Mouse (Mus musculus) heart, embryonic 15.5 days (tissue): ENCODE measurements around the gene Pqlc3. TPM values are rescaled to one million over a fixed set of nuclear protein-coding genes. Genes with fewer than 3 reads are reported as not detected.
"Not testable (repeated sequence)": the region's sequence is repeated elsewhere in the genome, so short reads cannot be mapped to it uniquely, and the experiment has no call there.

Source experiments
- ATAC-seq: fragments of 200-750 bp; cut with Nextera tagmentation; replicated peaks from 2 replicates; pipeline ENCODE4 v1.8.0; 2017; ENCODE audit warnings: low read depth, moderate TSS enrichment; ENCODE audit not compliant: insufficient number of reproducible peaks, insufficient read depth, low FRiP score
- H3K27ac ChIP-seq: fragments of 300-500 bp; sonication (generic); 2 replicates; pipeline ENCODE4 v1.5.1; 2015; ENCODE audit warnings: mild to moderate bottlenecking, inconsistent platforms
- H3K27me3 ChIP-seq: fragments of 300-500 bp; sonication (generic); 2 replicates; pipeline ENCODE4 v1.6.1; 2015; ENCODE audit warnings: inconsistent platforms
- H3K36me3 ChIP-seq: fragments of 300-500 bp; sonication (generic); 2 replicates; pipeline ENCODE4 v1.6.1; 2015; ENCODE audit warnings: mild to moderate bottlenecking, inconsistent platforms
- H3K4me1 ChIP-seq: fragments of 300-500 bp; sonication (generic); replicated peaks from 2 replicates; pipeline ENCODE4 v1.6.1; 2015; ENCODE audit warnings: inconsistent platforms
- H3K4me2 ChIP-seq: fragments of 300-500 bp; sonication (generic); 2 replicates; pipeline ENCODE4 v1.6.1; 2015; ENCODE audit warnings: inconsistent platforms, mild to moderate bottlenecking, moderate library complexity
- H3K4me3 ChIP-seq: fragments of 300-500 bp; sonication (generic); 2 replicates; pipeline ENCODE4 v1.5.1; 2015; ENCODE audit warnings: mild to moderate bottlenecking, inconsistent platforms
- H3K9ac ChIP-seq: fragments of 300-500 bp; sonication (generic); 2 replicates; pipeline ENCODE4 v1.6.1; 2015; ENCODE audit warnings: mild to moderate bottlenecking, inconsistent platforms
- H3K9me3 ChIP-seq: fragments of 300-500 bp; sonication (generic); replicated peaks from 2 replicates; pipeline ENCODE4 v1.6.1; 2016; ENCODE audit warnings: inconsistent platforms
- WGBS: fragments of 180-500 bp; shearing (Covaris S2); methylation state at CpG from one replicate; pipeline ENCODE4 v1.1.7; 2015; ENCODE audit warnings: mixed read lengths; 5-methylcytosine and 5-hydroxymethylcytosine counted together
- polyA plus RNA-seq: library from polyadenylated mRNA; unstranded; fragments of >200 nt; fragmentation: Nextera tagmentation; extraction: Ambion mirVana; gene quantifications from 2 replicates; pipeline ENCODE4 v1.2.1, GENCODE M21; 2015

Pqlc3 gene
- polyA plus RNA-seq, 1 experiment from 2014 or later, result 4.0 TPM

- no peaks in the 10 kb centered on the region for H3K36me3 ChIP-seq
- no peak for ATAC-seq
- H3K27me3 ChIP-seq, result 0 out of 2 replicates have a peak, but pooled peaks cover 4% of the 10 kb centered on the region
- H3K4me3 ChIP-seq, result no peak overlapping the region
- H3K4me1 ChIP-seq, result no peaks in the 10 kb centered on the region
- 67% methylated on average over 9 of the region's 9 CpGs for WGBS
- H3K9ac ChIP-seq, result no peak overlapping the region
- no peaks in the 10 kb centered on the region for H3K9me3 ChIP-seq
- H3K4me2 ChIP-seq, result no peak overlapping the region
- H3K27ac ChIP-seq, result no peak overlapping the region
Measured at GRCm38 (mm10) chr12:17033464-17033841, 33.2 kb upstream of the Pqlc3 start.

DNA sequence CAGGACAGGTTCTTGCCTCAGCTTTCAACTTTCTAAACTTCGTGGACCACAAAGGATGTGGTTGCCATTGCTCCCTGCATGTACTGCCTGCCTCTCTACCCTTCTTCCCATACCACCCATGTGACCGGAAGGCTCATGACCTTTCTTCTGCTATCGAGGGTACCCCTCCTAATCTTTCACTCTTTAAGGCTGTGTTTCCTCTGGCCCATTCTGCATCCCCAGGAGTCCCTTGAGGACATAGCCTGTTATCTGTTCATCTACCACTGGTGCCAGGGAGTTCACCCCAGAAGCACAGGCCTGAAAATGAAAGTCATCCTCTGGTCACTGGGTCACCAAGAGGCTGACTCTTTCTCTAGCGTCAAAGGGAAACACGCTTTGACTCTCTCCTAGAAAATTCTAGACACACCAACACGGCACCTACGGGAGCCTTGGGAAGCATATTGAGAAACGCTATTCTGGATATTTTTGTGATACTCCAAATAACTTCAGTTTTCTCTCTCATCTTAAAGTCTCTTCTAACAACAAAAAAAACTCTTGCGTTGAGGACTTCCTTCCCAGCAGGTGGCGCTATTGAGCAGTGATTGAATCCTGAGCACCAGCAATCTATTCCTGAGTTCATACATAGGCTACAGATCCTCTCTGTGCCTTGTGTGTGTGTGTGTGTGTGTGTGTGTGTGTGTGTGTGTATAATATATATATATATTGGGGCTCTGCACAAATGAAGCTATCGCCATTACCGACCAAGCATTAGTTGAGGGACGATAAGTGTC is 32.7 kb upstream of the Pqlc3 start:
- H3K27me3 ChIP-seq, result 0 out of 2 replicates have a peak, but pooled peaks cover 4% of the 10 kb centered on the region
- 0 out of 2 replicates have a peak overlapping the region, but pooled peaks have one; percentile 4 for H3K4me2 ChIP-seq
- no peaks in the 10 kb centered on the region for H3K9me3 ChIP-seq
- no peaks in the 10 kb centered on the region for H3K4me1 ChIP-seq
- ATAC-seq, result no peak
- H3K4me3 ChIP-seq, result no peak overlapping the region
- H3K27ac ChIP-seq, result no peak overlapping the region
- H3K9ac ChIP-seq, result no peak overlapping the region
- H3K36me3 ChIP-seq, result no peaks in the 10 kb centered on the region
- 33% methylated on average over 13 of the region's 13 CpGs for whole genome bisulfite sequencing

DNA sequence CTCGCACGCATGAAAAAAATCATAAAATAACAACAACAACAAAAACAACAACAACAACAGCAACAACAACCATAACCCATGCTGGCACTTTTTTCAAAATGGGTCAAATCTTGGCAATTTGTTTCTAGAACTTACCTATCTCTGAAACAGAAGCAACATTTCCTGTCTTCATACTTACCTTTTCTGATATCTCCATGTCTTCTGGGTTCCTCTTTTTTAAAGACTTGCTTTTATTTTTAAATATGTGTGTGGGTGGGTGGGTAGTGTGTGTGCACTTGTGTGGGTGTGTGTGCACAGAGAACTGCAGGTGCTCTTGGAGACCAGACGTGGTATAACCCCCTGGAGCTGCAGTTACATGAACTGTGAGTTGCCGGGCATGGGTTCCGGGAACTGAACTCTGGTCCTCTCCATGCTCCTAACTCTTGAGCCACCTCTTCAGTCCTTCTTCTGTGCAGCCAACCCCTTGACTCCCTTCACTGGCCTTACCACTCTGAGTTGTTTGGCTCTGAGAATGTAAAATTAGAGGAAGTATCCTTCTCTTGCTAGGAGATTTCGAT is 24.4 kb upstream of the Pqlc3 start:
- ATAC-seq, result no peak
- H3K27me3 ChIP-seq, result no peaks in the 10 kb centered on the region
- no peaks in the 10 kb centered on the region for H3K36me3 ChIP-seq
- H3K4me2 ChIP-seq, result no peak overlapping the region
- no peak overlapping the region for H3K9ac ChIP-seq
- no peaks in the 10 kb centered on the region for H3K4me1 ChIP-seq
- no peak overlapping the region for H3K4me3 ChIP-seq
- no peak overlapping the region for H3K27ac ChIP-seq
- H3K9me3 ChIP-seq, result no peaks in the 10 kb centered on the region
- WGBS, result 89% methylated on average over 6 of the region's 6 CpGs

GRCm38 (mm10) chr12:17022145-17022544 is 21.9 kb upstream of the Pqlc3 start:
- 88% methylated on average over 4 of the region's 4 CpGs for WGBS
- no peaks in the 10 kb centered on the region for H3K27me3 ChIP-seq
- H3K4me3 ChIP-seq, result no peak overlapping the region
- H3K9ac ChIP-seq, result no peak overlapping the region
- no peaks in the 10 kb centered on the region for H3K9me3 ChIP-seq
- no peak overlapping the region for H3K4me2 ChIP-seq
- no peak overlapping the region for H3K27ac ChIP-seq
- no peaks in the 10 kb centered on the region for H3K4me1 ChIP-seq
- H3K36me3 ChIP-seq, result no peaks in the 10 kb centered on the region
- no peak for ATAC-seq

DNA sequence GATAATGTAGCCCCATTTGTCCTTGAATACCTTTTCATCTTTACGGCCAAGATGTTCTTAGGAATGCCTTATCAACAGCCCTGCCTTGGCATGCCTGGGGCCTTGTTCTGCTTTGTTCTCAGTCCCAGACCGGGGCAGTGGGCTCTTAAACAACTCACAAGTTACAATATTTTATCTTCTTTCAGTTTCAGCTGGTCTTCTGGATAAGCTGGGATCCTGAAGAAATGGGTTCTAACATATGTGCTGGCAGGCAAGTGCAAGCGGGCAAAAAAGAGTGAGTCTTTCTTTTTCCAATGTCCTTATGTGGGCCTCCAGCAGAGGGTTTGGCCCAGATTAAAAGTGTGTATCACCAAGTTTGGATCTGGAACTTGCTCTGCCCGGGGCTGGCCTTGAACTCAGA is 20.9 kb upstream of the Pqlc3 start:
- H3K4me3 ChIP-seq, H3K27ac ChIP-seq: not testable (repeated sequence)

GRCm38 (mm10) chr12:17018468-17018867 is 18.3 kb upstream of the Pqlc3 start:
- ATAC-seq, result no peak
- no peak overlapping the region for H3K4me3 ChIP-seq
- H3K9me3 ChIP-seq, result no peaks in the 10 kb centered on the region
- H3K36me3 ChIP-seq, result no peaks in the 10 kb centered on the region
- no peaks in the 10 kb centered on the region for H3K4me1 ChIP-seq
- no peak overlapping the region for H3K4me2 ChIP-seq
- no peaks in the 10 kb centered on the region for H3K27me3 ChIP-seq
- no peak overlapping the region for H3K9ac ChIP-seq
- no peak overlapping the region for H3K27ac ChIP-seq
- 23% methylated on average over 4 of the region's 4 CpGs for WGBS

More for the DNA sequence above, 20.9 kb upstream of the Pqlc3 start:
- WGBS, result 65% methylated on average over 4 of the region's 4 CpGs
- ATAC-seq, H3K9ac ChIP-seq, H3K9me3 ChIP-seq, H3K27me3 ChIP-seq, H3K36me3 ChIP-seq, H3K4me2 ChIP-seq, H3K4me1 ChIP-seq: not testable (repeated sequence)

DNA sequence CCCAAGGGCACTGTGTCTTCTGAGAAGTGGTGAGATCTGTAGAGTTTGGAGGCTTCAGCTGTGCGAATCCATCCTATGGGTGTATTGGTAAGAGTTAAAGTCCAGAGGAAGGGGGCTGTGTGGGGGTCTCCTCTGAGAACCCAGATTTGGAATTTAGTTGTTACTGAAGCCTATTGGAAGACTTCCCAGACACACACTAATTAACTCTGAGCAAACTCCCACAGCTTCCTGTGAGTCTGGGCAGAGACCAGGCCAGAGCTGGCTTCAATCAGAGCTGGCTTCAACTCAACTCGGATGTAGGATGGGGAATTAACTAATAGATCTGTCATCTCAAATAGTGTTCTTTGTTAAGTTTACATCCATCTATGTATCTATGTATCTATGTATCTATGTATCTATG is 15.5 kb upstream of the Pqlc3 start:
- H3K27me3 ChIP-seq, result no peaks in the 10 kb centered on the region
- no peak overlapping the region for H3K4me2 ChIP-seq
- H3K9ac ChIP-seq, result no peak overlapping the region
- H3K4me3 ChIP-seq, result no peak overlapping the region
- no peak for ATAC-seq
- 59% methylated on average over 2 of the region's 2 CpGs for WGBS
- H3K27ac ChIP-seq, result no peak overlapping the region
- peaks cover 8% of the 10 kb centered on the region for H3K4me1 ChIP-seq
- H3K36me3 ChIP-seq, result no peaks in the 10 kb centered on the region
- H3K9me3 ChIP-seq, result no peaks in the 10 kb centered on the region

GRCm38 (mm10) chr12:17012067-17012899 is 12.1 kb upstream of the Pqlc3 start:
- H3K4me2 ChIP-seq, result no peak overlapping the region
- H3K9ac ChIP-seq, result no peak overlapping the region
- ATAC-seq, result no peak; the same call in 1 of the 2 replicates
- no peak overlapping the region for H3K27ac ChIP-seq
- H3K4me3 ChIP-seq, result no peak overlapping the region
- WGBS, result 67% methylated on average over 2 of the region's 2 CpGs
- H3K36me3 ChIP-seq, result no peaks in the 10 kb centered on the region
- peaks cover 8% of the 10 kb centered on the region for H3K4me1 ChIP-seq
- H3K9me3 ChIP-seq, result no peaks in the 10 kb centered on the region
- H3K27me3 ChIP-seq, result no peaks in the 10 kb centered on the region

GRCm38 (mm10) chr12:17011100-17011870 is 11.1 kb upstream of the Pqlc3 start, which contains the start of gene 2410004P03Rik:
TSS of gene 2410004P03Rik (minus strand) at chr12:17011727.
- Histone ChIP-seq H3K4me2 (peak within 1 kb of the TSS; percentile 75), H3K27ac (no peak within 1 kb of the TSS), H3K9me3 (no peaks in the 10 kb centered on the region), H3K36me3 (no peaks in the 10 kb centered on the region), H3K27me3 (no peaks in the 10 kb centered on the region), H3K4me3 (peak within 1 kb of the TSS; percentile 46), H3K9ac (0 out of 2 replicates have a peak within 1 kb of the TSS, but pooled peaks have one; percentile 20), H3K4me1 (peaks cover 8% of the 10 kb centered on the region)
- 8% methylated on average over 29 of the region's 29 CpGs for WGBS
- ATAC-seq, result peak; percentile 49

DNA sequence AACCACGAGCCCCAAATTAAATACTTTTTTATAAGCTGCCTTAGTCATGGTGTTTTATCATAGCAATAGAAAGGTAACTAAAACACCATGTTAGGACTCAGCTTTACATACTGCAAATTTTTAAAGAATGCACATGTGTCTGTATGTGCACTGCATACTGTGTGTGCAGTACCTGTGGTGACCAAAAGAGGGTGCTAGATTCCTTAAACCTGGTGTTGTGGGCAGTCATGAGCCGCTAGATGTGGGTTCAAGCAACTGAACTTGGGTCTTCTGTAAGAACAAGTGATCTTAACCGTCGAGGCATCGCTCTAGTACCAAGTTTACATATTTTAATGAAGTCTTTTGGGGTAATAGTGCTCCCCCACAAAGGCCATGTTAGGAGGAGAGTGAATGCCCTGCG is 9.3 kb upstream of the Pqlc3 start:
- Histone ChIP-seq H3K9me3 (no peaks in the 10 kb centered on the region), H3K9ac (no peak overlapping the region), H3K4me1 (peaks cover 8% of the 10 kb centered on the region), H3K4me3 (no peak overlapping the region), H3K27me3 (no peaks in the 10 kb centered on the region), H3K36me3 (no peaks in the 10 kb centered on the region), H3K27ac (no peak overlapping the region), H3K4me2 (no peak overlapping the region)
- ATAC-seq, result no peak
- WGBS, result 95% methylated on average over 6 of the region's 6 CpGs

GRCm38 (mm10) chr12:17001211-17001610 is 1.0 kb upstream of the Pqlc3 start:
- Histone ChIP-seq H3K4me1 (peaks cover 16% of the 10 kb centered on the region), H3K4me3 (no peak overlapping the region), H3K9me3 (no peaks in the 10 kb centered on the region), H3K27ac (no peak overlapping the region), H3K36me3 (no peaks in the 10 kb centered on the region), H3K9ac (no peak overlapping the region), H3K4me2 (no peak overlapping the region), H3K27me3 (peaks cover 9% of the 10 kb centered on the region)
- no peak for ATAC-seq
- 55% methylated on average over 4 of the region's 4 CpGs for WGBS
